Mouse (Mus musculus): ENCODE results near the gene Ccser2.
"Not testable (repeated sequence)": the region's sequence is repeated elsewhere in the genome, so short reads cannot be mapped to it uniquely, and the experiment has no call there.

Gene Ccser2
- long read RNA-seq, experiment 1, partial matches to known transcripts: 25 of 31 reads
- long read RNA-seq, experiment 1, other reads (novel, unspliced or antisense): 6 of 31 reads
- long read RNA-seq, experiment 2, partial matches to known transcripts: 33 of 40 reads
- long read RNA-seq, experiment 2, other reads (novel, unspliced or antisense): 7 of 40 reads

GRCm38 (mm10) chr14:36968628-36969147, at the start of gene Ccser2:
Gene Ccser2 (minus strand): TSS chr14:36968777.
- intact Hi-C loops (cut with DNase I): loop anchor here (10.0 kb wide), 1 partner anchor 166 kb away; the partner anchor contains the start of gene Ghitm

- intact Hi-C loops (cut with DNase I): no loop called here
Measured at GRCm38 (mm10) chr14:37015894-37016293, 47.3 kb upstream of the Ccser2 start.

- intact Hi-C loops (cut with DNase I): no loop called here
Measured at GRCm38 (mm10) chr14:37013644-37014043, 45.1 kb upstream of the Ccser2 start.

- intact Hi-C loops (cut with DNase I): no loop called here
Measured at GRCm38 (mm10) chr14:37009686-37010085, 41.1 kb upstream of the Ccser2 start.

GRCm38 (mm10) chr14:37006489-37006888, 37.9 kb upstream of the Ccser2 start:
- intact Hi-C loops (cut with DNase I): no loop called here

- intact Hi-C loops (cut with DNase I): no loop called here
Measured at GRCm38 (mm10) chr14:37005865-37006264, 37.3 kb upstream of the Ccser2 start.

- intact Hi-C loops (cut with DNase I): no loop called here
Measured at GRCm38 (mm10) chr14:37003431-37004095, 35.0 kb upstream of the Ccser2 start.

GRCm38 (mm10) chr14:37002852-37003251, 34.3 kb upstream of the Ccser2 start:
- intact Hi-C loops (cut with DNase I): no loop called here

- intact Hi-C loops (cut with DNase I): not testable (repeated sequence)
Measured at GRCm38 (mm10) chr14:37000780-37001179, 32.2 kb upstream of the Ccser2 start.

GRCm38 (mm10) chr14:36989784-36990183, 21.2 kb upstream of the Ccser2 start:
- intact Hi-C loops (cut with DNase I): no loop called here

GRCm38 (mm10) chr14:36985693-36986092, 17.1 kb upstream of the Ccser2 start:
- intact Hi-C loops (cut with DNase I): no loop called here

- intact Hi-C loops (cut with DNase I): no loop called here
Measured at GRCm38 (mm10) chr14:36975019-36975418, 6.4 kb upstream of the Ccser2 start.

GRCm38 (mm10) chr14:36971211-36971610, 2.6 kb upstream of the Ccser2 start:
- intact Hi-C loops (cut with DNase I): no loop called here

GRCm38 (mm10) chr14:36969861-36970420, 1.4 kb upstream of the Ccser2 start:
- intact Hi-C loops (cut with DNase I): loop anchor here (10.0 kb wide), 1 partner anchor 165 kb away; the partner anchor contains the start of gene Ghitm

- intact Hi-C loops (cut with DNase I): loop anchor here (10.0 kb wide), 1 partner anchor 167 kb away; the partner anchor contains the start of gene Ghitm
Measured at GRCm38 (mm10) chr14:36968076-36968627, 425 bp downstream of the Ccser2 start.

GRCm38 (mm10) chr14:36965421-36965820, 3.2 kb downstream of the Ccser2 start:
- intact Hi-C loops (cut with DNase I): loop anchor here (10.0 kb wide), 1 partner anchor 169 kb away; the partner anchor contains the start of gene Ghitm

GRCm38 (mm10) chr14:36962477-36962876, 6.1 kb downstream of the Ccser2 start:
- intact Hi-C loops (cut with DNase I): loop anchor here (10.0 kb wide), 1 partner anchor 172 kb away; the partner anchor contains the start of gene Ghitm

- intact Hi-C loops (cut with DNase I): no loop called here
Measured at GRCm38 (mm10) chr14:36957719-36958118, 10.9 kb downstream of the Ccser2 start.

GRCm38 (mm10) chr14:36957261-36957660, 11.3 kb downstream of the Ccser2 start:
- intact Hi-C loops (cut with DNase I): no loop called here

- intact Hi-C loops (cut with DNase I): no loop called here
Measured at GRCm38 (mm10) chr14:36956717-36957116, 11.9 kb downstream of the Ccser2 start.

GRCm38 (mm10) chr14:36952687-36953426, 15.7 kb downstream of the Ccser2 start:
- intact Hi-C loops (cut with DNase I): loop anchor here (5.0 kb wide), 2 partner anchors 79 to 86 kb away; no protein-coding TSS in a partner anchor
